Mouse (Mus musculus) layer of hippocampus, adult 2 months (tissue): ENCODE measurements at regions not wholly inside any gene's neighbourhood (a gene's known extent, or its start where the extent isn't known, plus 50 kb on each side); places are given as distances from the start of the nearest gene placed in this dataset.

ENCODE experiments used
- DNase-seq, 2 experiments: peaks; one replicate each; pipeline ENCODE4 v3.0.0; 2022; ENCODE audit warnings: low spot score in 2 of 2
- H3K27ac ChIP-seq: fragments of 200-600 bp; 2 replicates; pipeline ENCODE4 v1.8.1; 2022
- H3K4me3 ChIP-seq: fragments of 200-600 bp; 2 replicates; pipeline ENCODE4 v1.8.1; 2022; ENCODE audit warnings: mild to moderate bottlenecking
- CTCF ChIP-seq: fragments of 200-600 bp; conservative IDR thresholded peaks from 2 replicates; pipeline ENCODE4 v1.8.1; 2022; ENCODE audit warnings: antibody characterized with exemption, mild to moderate bottlenecking, moderate library complexity

- TF ChIP-seq CTCF, result no peak
- H3K27ac ChIP-seq, result no peak overlapping the region
- DNase-seq, result no peak
- no peak overlapping the region for H3K4me3 ChIP-seq
Measured at GRCm38 (mm10) chr19:45288722-45289121, 53.1 kb upstream of the Lbx1 start.

GRCm38 (mm10) chr19:45297812-45298211, 62.2 kb upstream of the Lbx1 start:
- peak; percentile 73 for TF ChIP-seq CTCF
- H3K27ac ChIP-seq, result no peak overlapping the region

GRCm38 (mm10) chr19:45299341-45299740, 63.7 kb upstream of the Lbx1 start:
- no peak for TF ChIP-seq CTCF
- Histone ChIP-seq H3K27ac (no peak overlapping the region), H3K4me3 (no peak overlapping the region)
- no peak for DNase-seq

More at GRCm38 (mm10) chr19:45297812-45298211, 62.2 kb upstream of the Lbx1 start:
- no peak overlapping the region for H3K4me3 ChIP-seq
- DNase-seq, result no peak

- DNase-seq, result no peak
- H3K27ac ChIP-seq, result 0 out of 2 replicates have a peak overlapping the region, but pooled peaks have one; percentile 7
- no peak for TF ChIP-seq CTCF
- no peak overlapping the region for H3K4me3 ChIP-seq
Measured at GRCm38 (mm10) chr19:45299768-45300167, 63.8 kb upstream of the Btrc start.

- Histone ChIP-seq H3K4me3 (peak overlapping the region; percentile 71), H3K27ac (peak overlapping the region; percentile 98)
- peak; percentile 83 for TF ChIP-seq CTCF
- no peak for DNase-seq
Measured at GRCm38 (mm10) chr19:45300691-45301431, 62.7 kb upstream of the Btrc start.

- peak overlapping the region; percentile 98 for H3K27ac ChIP-seq
- DNase-seq, result no peak
- TF ChIP-seq CTCF, result no peak
- peak overlapping the region; percentile 71 for H3K4me3 ChIP-seq
Measured at GRCm38 (mm10) chr19:45301432-45301732, 62.2 kb upstream of the Btrc start.

GRCm38 (mm10) chr19:45301733-45302547, 61.6 kb upstream of the Btrc start:
- peak; percentile 67 to 88 for DNase-seq
- Histone ChIP-seq H3K4me3 (peak overlapping the region; percentile 71), H3K27ac (peak overlapping the region; percentile 98)
- TF ChIP-seq CTCF, result no peak

GRCm38 (mm10) chr19:45302548-45303241, 60.8 kb upstream of the Btrc start:
- peak in 1 of 2 experiments; percentile 54 for DNase-seq
- TF ChIP-seq CTCF, result no peak; the same call in 1 of the 2 replicates
- peak overlapping the region; percentile 98 for H3K27ac ChIP-seq
- peak overlapping the region; percentile 71 for H3K4me3 ChIP-seq

- no peak for TF ChIP-seq CTCF
- Histone ChIP-seq H3K27ac (no peak overlapping the region), H3K4me3 (no peak overlapping the region)
- peak; percentile 43 to 62 for DNase-seq
Measured at GRCm38 (mm10) chr19:45304538-45304937, 59.0 kb upstream of the Btrc start.

- TF ChIP-seq CTCF, result peak; percentile 69
- no peak for DNase-seq
- Histone ChIP-seq H3K27ac (no peak overlapping the region), H3K4me3 (no peak overlapping the region)
Measured at GRCm38 (mm10) chr19:45307299-45308275, 55.9 kb upstream of the Btrc start.

GRCm38 (mm10) chr19:45308676-45309275, 54.8 kb upstream of the Btrc start:
- peak; percentile 75 for TF ChIP-seq CTCF
- Histone ChIP-seq H3K4me3 (no peak overlapping the region), H3K27ac (no peak overlapping the region)
- DNase-seq, result no peak
